Mouse (Mus musculus) lung, embryonic 14.5 days (tissue): ENCODE measurements around the gene Cog1. TPM values are rescaled to one million over a fixed set of nuclear protein-coding genes. Genes with fewer than 3 reads are reported as not detected.

Experiments used
- ATAC-seq: fragments of 200-750 bp; cut with Nextera tagmentation; 2 replicates; pipeline ENCODE4 v1.8.0; 2017; ENCODE audit warnings: mild to moderate bottlenecking, moderate TSS enrichment, moderate library complexity; ENCODE audit not compliant: insufficient read depth
- DNase-seq: peaks from one replicate; pipeline ENCODE4 v3.0.0-alpha.2; 2015
- H3K27ac ChIP-seq: fragments of 300-500 bp; sonication (generic); 2 replicates; pipeline ENCODE4 v1.5.1; 2014; ENCODE audit warnings: low read depth, mild to moderate bottlenecking, moderate library complexity
- H3K27me3 ChIP-seq: fragments of 300-500 bp; sonication (generic); 2 replicates; pipeline ENCODE4 v1.6.1; 2014; ENCODE audit warnings: low read length, control low read depth; ENCODE audit not compliant: insufficient read depth
- H3K36me3 ChIP-seq: fragments of 300-500 bp; sonication (generic); 2 replicates; pipeline ENCODE4 v1.6.1; 2014; ENCODE audit warnings: control low read depth; ENCODE audit not compliant: insufficient read depth
- H3K4me1 ChIP-seq: fragments of 300-500 bp; sonication (generic); 2 replicates; pipeline ENCODE4 v1.6.1; 2014; ENCODE audit warnings: antibody characterized with exemption, control low read depth; ENCODE audit not compliant: insufficient read depth
- H3K4me2 ChIP-seq: fragments of 300-500 bp; sonication (generic); 2 replicates; pipeline ENCODE4 v1.6.1; 2014; ENCODE audit warnings: mild to moderate bottlenecking
- H3K4me3 ChIP-seq: fragments of 300-500 bp; sonication (generic); 2 replicates; pipeline ENCODE4 v1.5.1; 2014; ENCODE audit warnings: low read depth, low read length
- H3K9ac ChIP-seq: fragments of 300-500 bp; sonication (generic); 2 replicates; pipeline ENCODE4 v1.6.1; 2014
- H3K9me3 ChIP-seq: fragments of 300-500 bp; sonication (generic); 2 replicates; pipeline ENCODE4 v1.6.1; 2016; ENCODE audit warnings: low read depth, low read length, control low read depth
- CTCF ChIP-seq: IDR thresholded peaks from 2 replicates; pipeline ENCODE4 v1.5.1; 2016; ENCODE audit warnings: antibody characterized with exemption, low read depth
- WGBS: fragments of 180-500 bp; shearing (Covaris S2); extraction: QIAGEN DNeasy Blood & Tissue Kit; methylation state at CpG from one replicate; pipeline ENCODE4 v1.1.7; 2014; 5-methylcytosine and 5-hydroxymethylcytosine counted together
- polyA plus RNA-seq: library from polyadenylated mRNA; unstranded; fragments of >200 nt; fragmentation: Nextera tagmentation; extraction: Ambion mirVana; gene quantifications from 2 replicates; pipeline ENCODE4 v1.2.1, GENCODE M21; 2014

Gene Cog1
- polyA plus RNA-seq, 1 experiment from 2014 or later = 28.4 TPM

- H3K9me3 ChIP-seq = no peaks in the 10 kb centered on the region
- WGBS = under 1% methylated on average over 38 of the region's 38 CpGs
- ATAC-seq = no peak; the same call in 1 of the 2 replicates
- no peaks in the 10 kb centered on the region for H3K27me3 ChIP-seq
- peak overlapping the region; percentile 93 for H3K4me3 ChIP-seq
- peak overlapping the region; percentile 70 for H3K4me2 ChIP-seq
- DNase-seq = no peak
- H3K27ac ChIP-seq = peak overlapping the region; percentile 97
- peak overlapping the region; percentile 87 for H3K9ac ChIP-seq
- peaks cover 16% of the 10 kb centered on the region for H3K4me1 ChIP-seq
- peaks cover 20% of the 10 kb centered on the region for H3K36me3 ChIP-seq
- TF ChIP-seq CTCF = no peak
Observed at GRCm38 (mm10) chr11:113683627-113683956, 34.6 kb downstream of the Cog1 start.

DNA sequence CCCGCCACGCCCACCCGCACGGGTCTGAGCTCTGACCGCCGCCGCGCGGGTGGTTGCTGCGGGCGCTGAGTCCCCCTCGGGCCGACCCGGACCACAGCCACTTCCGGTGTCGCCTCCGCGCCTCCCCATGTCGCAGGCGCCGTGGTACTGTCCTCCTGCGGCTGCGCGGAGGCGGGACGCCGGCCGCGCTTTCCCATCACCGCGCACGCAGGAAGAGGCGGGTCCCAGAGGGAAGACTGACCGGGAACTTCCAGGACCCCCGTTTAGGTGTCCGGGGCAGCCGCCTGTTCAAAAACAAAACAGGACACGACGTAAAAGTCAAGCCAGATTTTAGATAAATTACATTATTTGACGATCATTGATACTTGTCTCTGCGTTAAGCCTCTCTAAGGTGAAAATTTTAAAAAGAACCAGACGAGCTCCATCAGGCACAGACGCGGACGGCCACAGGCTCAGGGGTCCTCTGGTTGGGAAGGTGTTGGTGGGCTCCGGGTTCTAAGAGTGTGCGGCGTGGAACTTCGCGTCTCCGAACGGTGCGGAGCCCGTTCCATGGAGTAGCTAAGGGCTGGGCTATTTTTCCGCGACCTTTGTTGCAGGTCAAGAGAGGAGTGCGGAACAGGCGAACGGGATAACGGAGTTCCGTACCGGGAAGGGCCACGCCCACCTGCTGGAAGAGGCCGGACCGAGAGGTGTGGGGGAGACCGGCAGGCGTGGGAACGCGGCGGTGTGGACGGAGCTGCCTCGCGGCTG is 35.2 kb downstream of the Cog1 start, which contains the start of the genes Fam104a and D11Wsu47e:
Gene Fam104a (minus strand): TSS at position 199 of the 750 bp plus-strand sequence.
Gene D11Wsu47e (plus strand): TSS at position 456 of the 750 bp plus-strand sequence.
- DNase-seq (peak; percentile 98), ATAC-seq (peak; percentile 96)
- H3K4me3 ChIP-seq = peak within 1 kb of the TSS; percentile 93
- H3K36me3 ChIP-seq = peaks cover 25% of the 10 kb centered on the region
- under 1% methylated on average over 73 of the region's 73 CpGs for WGBS
- no peak for TF ChIP-seq CTCF
- H3K4me1 ChIP-seq = peaks cover 16% of the 10 kb centered on the region
- H3K27me3 ChIP-seq = no peaks in the 10 kb centered on the region
- no peaks in the 10 kb centered on the region for H3K9me3 ChIP-seq
- peak within 1 kb of the TSS; percentile 70 for H3K4me2 ChIP-seq
- peak within 1 kb of the TSS; percentile 97 for H3K27ac ChIP-seq
- peak within 1 kb of the TSS; percentile 87 for H3K9ac ChIP-seq

- Histone ChIP-seq H3K9me3 (no peaks in the 10 kb centered on the region), H3K36me3 (peaks cover 33% of the 10 kb centered on the region), H3K4me1 (peaks cover 16% of the 10 kb centered on the region), H3K4me3 (peak overlapping the region; percentile 93), H3K4me2 (peak overlapping the region; percentile 70), H3K9ac (peak overlapping the region; percentile 87), H3K27me3 (no peaks in the 10 kb centered on the region), H3K27ac (0 out of 2 replicates have a peak overlapping the region, but pooled peaks have one; percentile 97)
- DNase-seq = no peak
- TF ChIP-seq CTCF = no peak
- 39% methylated on average over 25 of the region's 25 CpGs for WGBS
- no peak for ATAC-seq
Observed at GRCm38 (mm10) chr11:113684707-113685426, 35.9 kb downstream of the Cog1 start.

- 73% methylated on average over 2 of the region's 2 CpGs for WGBS
- Histone ChIP-seq H3K9me3 (no peaks in the 10 kb centered on the region), H3K9ac (no peak overlapping the region), H3K27ac (no peak overlapping the region), H3K4me3 (no peak overlapping the region), H3K36me3 (peaks cover 48% of the 10 kb centered on the region), H3K4me1 (peaks cover 12% of the 10 kb centered on the region), H3K4me2 (no peak overlapping the region), H3K27me3 (no peaks in the 10 kb centered on the region)
- ATAC-seq (no peak), DNase-seq (peak; percentile 20)
- no peak for TF ChIP-seq CTCF
Observed at GRCm38 (mm10) chr11:113687031-113687430, 38.1 kb downstream of the Cog1 start.

- Histone ChIP-seq H3K27ac (no peak overlapping the region), H3K4me3 (no peak overlapping the region), H3K36me3 (peaks cover 82% of the 10 kb centered on the region), H3K27me3 (no peaks in the 10 kb centered on the region), H3K4me2 (no peak overlapping the region), H3K9ac (no peak overlapping the region), H3K4me1 (no peaks in the 10 kb centered on the region; the same call in 1 of the 2 replicates), H3K9me3 (no peaks in the 10 kb centered on the region)
- DNase-seq = no peak
- ATAC-seq = no peak
- WGBS = 77% methylated on average over 12 of the region's 12 CpGs
- no peak for TF ChIP-seq CTCF
Observed at GRCm38 (mm10) chr11:113690506-113690905, 41.5 kb downstream of the Cog1 start.

DNA sequence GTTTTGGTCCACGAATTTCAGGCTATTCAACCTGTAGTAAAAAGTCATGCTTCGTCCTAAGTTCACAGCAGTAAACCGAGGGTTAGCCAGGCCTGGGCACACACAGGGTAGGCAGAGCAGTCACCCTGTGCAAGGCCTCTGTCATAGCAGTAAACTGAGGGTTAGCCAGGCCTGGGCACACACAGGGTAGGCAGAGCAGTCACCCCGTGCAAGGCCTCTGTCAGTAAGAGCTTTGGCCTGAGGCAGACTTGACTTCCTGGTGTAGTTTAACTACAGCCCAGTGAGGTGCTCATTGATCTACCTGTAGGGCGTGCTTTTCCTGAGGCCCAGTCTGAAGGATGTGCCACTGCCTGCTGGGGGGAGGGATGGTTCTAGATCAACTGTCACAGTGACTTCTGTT is 42.3 kb downstream of the Cog1 start:
- no peak overlapping the region for H3K4me3 ChIP-seq
- no peak for DNase-seq
- no peaks in the 10 kb centered on the region for H3K27me3 ChIP-seq
- WGBS = 87% methylated on average over 5 of the region's 5 CpGs
- no peak for TF ChIP-seq CTCF
- no peak overlapping the region for H3K4me2 ChIP-seq
- no peak overlapping the region for H3K27ac ChIP-seq
- ATAC-seq = no peak
- H3K9me3 ChIP-seq = no peaks in the 10 kb centered on the region
- peaks cover 85% of the 10 kb centered on the region for H3K36me3 ChIP-seq
- no peaks in the 10 kb centered on the region; the same call in 1 of the 2 replicates for H3K4me1 ChIP-seq
- H3K9ac ChIP-seq = no peak overlapping the region

DNA sequence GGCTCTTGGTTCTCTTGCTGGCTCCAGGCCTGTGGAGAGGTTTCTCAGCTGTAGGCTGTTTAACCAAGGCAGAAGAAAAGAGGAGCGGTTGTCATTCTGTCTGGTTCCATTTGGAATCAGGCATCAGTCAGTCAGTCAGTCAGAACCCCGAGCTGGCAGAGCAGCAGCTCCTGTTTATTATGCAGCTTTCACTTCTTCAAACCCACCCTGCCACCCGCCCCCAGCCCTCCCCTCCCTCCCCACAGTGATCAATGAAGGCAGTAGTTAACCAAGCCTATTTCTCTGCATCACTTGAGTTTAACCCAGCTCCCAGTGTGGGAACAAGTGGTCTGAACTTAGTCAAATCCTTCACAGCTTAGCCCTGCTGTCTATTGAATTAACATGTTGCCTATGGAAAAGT is 42.9 kb downstream of the Cog1 start:
- H3K36me3 ChIP-seq = peaks cover 83% of the 10 kb centered on the region
- no peaks in the 10 kb centered on the region for H3K9me3 ChIP-seq
- H3K4me1 ChIP-seq = no peaks in the 10 kb centered on the region; the same call in 1 of the 2 replicates
- no peak overlapping the region for H3K4me2 ChIP-seq
- no peak overlapping the region for H3K9ac ChIP-seq
- no peaks in the 10 kb centered on the region for H3K27me3 ChIP-seq
- ATAC-seq = no peak
- no peak overlapping the region for H3K27ac ChIP-seq
- 77% methylated on average over 3 of the region's 3 CpGs for WGBS
- DNase-seq = no peak
- no peak for TF ChIP-seq CTCF
- H3K4me3 ChIP-seq = no peak overlapping the region
